In the genomic region with DNA sequence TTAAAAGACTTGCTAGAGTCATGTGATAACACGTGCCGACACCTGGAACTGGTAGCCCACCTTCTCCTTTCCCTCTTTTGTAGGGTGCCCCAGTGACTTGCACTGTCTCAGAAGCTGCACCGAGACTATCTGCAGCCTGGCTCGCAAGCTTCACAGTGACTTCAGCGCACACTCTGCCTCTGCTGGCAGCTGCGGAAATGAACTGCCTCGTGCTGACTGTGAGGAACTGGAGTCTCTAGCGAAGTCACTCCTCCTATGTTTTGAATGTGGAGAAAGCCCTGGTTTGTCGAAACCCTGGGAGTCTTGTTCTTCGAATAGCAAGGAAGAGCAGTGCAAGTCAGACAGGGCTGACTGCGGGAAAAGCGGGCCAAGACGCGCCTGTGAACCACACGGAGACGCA, we compare ENCODE assay signal across 13 mouse cellular contexts.
DNase-seq lines count a peak whose midpoint lies in the region; ATAC-seq lines count a peak whose summit lies in the region.
"Had no signal": no experiment of that assay in that cellular context is flagged by ENCODE, and none has a peak within 500 bp of the region (broad histone marks: within the 10 kb centered on the region; RNA-seq: fewer than 3 reads in every experiment).

No protein-coding gene starts in this region.

- no peak overlapping the region for H3K4me3 ChIP-seq in hindbrain, embryonic 14.5 days (replicated peaks; ENCODE audit: low read length)
- no peak overlapping the region for H3K4me3 ChIP-seq in hindbrain, embryonic 11.5 days (ENCODE audit: low read depth, low read length)
- H3K4me3 ChIP-seq in lung, embryonic 16.5 days (ENCODE audit: low read length), result no peak overlapping the region
- no peak overlapping the region for H3K4me3 ChIP-seq in intestine, embryonic 15.5 days (replicated peaks)
- no peak overlapping the region for H3K4me3 ChIP-seq in forebrain, embryonic 10.5 days
- H3K4me3 ChIP-seq: hindbrain, embryonic 10.5 days; midbrain, embryonic 13.5 days had no signal

- WGBS in hindbrain, embryonic 14.5 days, result 86% methylated on average over 16 of the region's 16 CpGs
- 87% methylated on average over 16 of the region's 16 CpGs for WGBS in hindbrain, embryonic 11.5 days
- WGBS in lung, embryonic 16.5 days, result 78% methylated on average over 16 of the region's 16 CpGs
- WGBS in intestine, embryonic 15.5 days, result 79% methylated on average over 16 of the region's 16 CpGs
- WGBS in forebrain, embryonic 10.5 days, result 93% methylated on average over 16 of the region's 16 CpGs

- no peak overlapping the region for H3K9ac ChIP-seq in hindbrain, embryonic 14.5 days
- no peak overlapping the region for H3K9ac ChIP-seq in hindbrain, embryonic 11.5 days (ENCODE audit: low read depth, low read length)
- no peak overlapping the region for H3K9ac ChIP-seq in lung, embryonic 16.5 days (ENCODE audit: low read length)
- no peak overlapping the region for H3K9ac ChIP-seq in intestine, embryonic 15.5 days
- H3K9ac ChIP-seq: midbrain, embryonic 13.5 days had no signal

- ATAC-seq in hindbrain, embryonic 14.5 days (ENCODE audit: low FRiP score), result no peak
- no peak for ATAC-seq in hindbrain, embryonic 11.5 days (ENCODE audit: low FRiP score)
- ATAC-seq in lung, embryonic 16.5 days (ENCODE audit: low read depth), result no peak
- ATAC-seq in intestine, embryonic 15.5 days, result no peak
- ATAC-seq in megakaryocyte-erythroid progenitor cell, adult 5-6 weeks (replicated peaks; ENCODE audit: low FRiP score, low TSS enrichment, poor library complexity, severe bottlenecking), result no peak
- ATAC-seq: midbrain, embryonic 13.5 days had no signal

- no peak overlapping the region for H3K4me2 ChIP-seq in hindbrain, embryonic 14.5 days (replicated peaks)
- H3K4me2 ChIP-seq in hindbrain, embryonic 11.5 days (replicated peaks; ENCODE audit: low read depth, low read length), result no peak overlapping the region
- H3K4me2 ChIP-seq in lung, embryonic 16.5 days (ENCODE audit: low read depth, low read length), result no peak overlapping the region
- H3K4me2 ChIP-seq in intestine, embryonic 15.5 days (replicated peaks), result no peak overlapping the region
- H3K4me2 ChIP-seq: midbrain, embryonic 13.5 days had no signal

- DNase-seq in hindbrain, embryonic 14.5 days (ENCODE audit: low spot score), result peak; percentile 35
- no peak for DNase-seq in hindbrain, embryonic 11.5 days (ENCODE audit: low spot score)
- DNase-seq in lung, adult 18-20 months, result no peak
- peak; percentile 28 for DNase-seq in right cerebral cortex, postnatal 4 days
- no peak for DNase-seq in forebrain, embryonic 10.5 days (ENCODE audit: extremely low spot score, low spot score)
- DNase-seq: spleen, adult 18-20 months; thymus, postnatal 14 days had no signal

- 0 out of 2 replicates have a peak, but pooled peaks cover 3% of the 10 kb centered on the region for H3K4me1 ChIP-seq in hindbrain, embryonic 14.5 days (replicated peaks; ENCODE audit: control insufficient read depth, insufficient read depth, low read length)
- no peaks in the 10 kb centered on the region for H3K4me1 ChIP-seq in hindbrain, embryonic 11.5 days (replicated peaks; ENCODE audit: control insufficient read depth, insufficient read depth, low read length)
- peaks cover 2% of the 10 kb centered on the region; the same call in 1 of the 2 replicates for H3K4me1 ChIP-seq in lung, embryonic 16.5 days (replicated peaks; ENCODE audit: control insufficient read depth, insufficient read depth, low read length)
- no peaks in the 10 kb centered on the region for H3K4me1 ChIP-seq in intestine, embryonic 15.5 days (replicated peaks)
- H3K4me1 ChIP-seq in forebrain, embryonic 10.5 days, result no peaks in the 10 kb centered on the region
- H3K4me1 ChIP-seq: hindbrain, embryonic 10.5 days; midbrain, embryonic 13.5 days had no signal

- H3K9me3 ChIP-seq in hindbrain, embryonic 14.5 days (ENCODE audit: control insufficient read depth, low read length), result no peaks in the 10 kb centered on the region
- H3K9me3 ChIP-seq in hindbrain, embryonic 11.5 days (ENCODE audit: control insufficient read depth, low read length), result no peaks in the 10 kb centered on the region
- H3K9me3 ChIP-seq in lung, embryonic 16.5 days (ENCODE audit: control insufficient read depth, low read length), result no peaks in the 10 kb centered on the region
- H3K9me3 ChIP-seq in intestine, embryonic 15.5 days, result no peaks in the 10 kb centered on the region
- no peaks in the 10 kb centered on the region for H3K9me3 ChIP-seq in forebrain, embryonic 10.5 days
- H3K9me3 ChIP-seq: hindbrain, embryonic 10.5 days; midbrain, embryonic 13.5 days had no signal

- no peak overlapping the region for H3K27ac ChIP-seq in hindbrain, embryonic 14.5 days
- no peak overlapping the region for H3K27ac ChIP-seq in hindbrain, embryonic 11.5 days (ENCODE audit: low read depth, low read length)
- H3K27ac ChIP-seq in lung, embryonic 16.5 days (ENCODE audit: low read length), result peak overlapping the region; percentile 59
- peak overlapping the region; percentile 64; the same call in 1 of the 2 replicates for H3K27ac ChIP-seq in intestine, embryonic 15.5 days
- no peak overlapping the region for H3K27ac ChIP-seq in forebrain, embryonic 10.5 days
- H3K27ac ChIP-seq: hindbrain, embryonic 10.5 days; kidney, postnatal 0 days; midbrain, embryonic 13.5 days had no signal

- H3K36me3 ChIP-seq in hindbrain, embryonic 14.5 days (replicated peaks; ENCODE audit: control insufficient read depth, insufficient read depth), result no peaks in the 10 kb centered on the region
- peaks cover 7% of the 10 kb centered on the region; the same call in 1 of the 2 replicates for H3K36me3 ChIP-seq in hindbrain, embryonic 11.5 days (ENCODE audit: control insufficient read depth, insufficient read depth, low read length)
- H3K36me3 ChIP-seq in lung, embryonic 16.5 days (ENCODE audit: control insufficient read depth, insufficient read depth, low read length), result peaks cover 17% of the 10 kb centered on the region
- no peaks in the 10 kb centered on the region for H3K36me3 ChIP-seq in intestine, embryonic 15.5 days
- peaks cover 83% of the 10 kb centered on the region for H3K36me3 ChIP-seq in forebrain, embryonic 10.5 days (replicated peaks)

- no peaks in the 10 kb centered on the region for H3K27me3 ChIP-seq in hindbrain, embryonic 14.5 days (ENCODE audit: control insufficient read depth, insufficient read depth, low read length)
- H3K27me3 ChIP-seq in hindbrain, embryonic 11.5 days (ENCODE audit: control insufficient read depth, insufficient read depth, low read length), result no peaks in the 10 kb centered on the region
- H3K27me3 ChIP-seq in lung, embryonic 16.5 days (ENCODE audit: control insufficient read depth, insufficient read depth, low read depth, low read length), result no peaks in the 10 kb centered on the region
- no peaks in the 10 kb centered on the region for H3K27me3 ChIP-seq in intestine, embryonic 15.5 days (replicated peaks)
- no peaks in the 10 kb centered on the region for H3K27me3 ChIP-seq in forebrain, embryonic 10.5 days (ENCODE audit: poor library complexity, severe bottlenecking)
- H3K27me3 ChIP-seq: midbrain, embryonic 13.5 days had no signal

Comparison
In these comparisons a context has a peak if more than half of its experiments do, and no peak if none do; other contexts are left out.
1. DNase-seq: peak in hindbrain, embryonic 14.5 days (single experiment) and right cerebral cortex, postnatal 4 days (single experiment); none in hindbrain, embryonic 11.5 days (single experiment), lung, adult 18-20 months (0 of 2) and forebrain, embryonic 10.5 days (single experiment).
2. H3K27ac ChIP-seq: peak in lung, embryonic 16.5 days (single experiment) and intestine, embryonic 15.5 days (single experiment); none in hindbrain, embryonic 14.5 days (single experiment), hindbrain, embryonic 11.5 days (single experiment) and forebrain, embryonic 10.5 days (single experiment).